Mouse (Mus musculus): ENCODE data around the gene Ace.

GRCm38 (mm10) chr11:105938771-105939170, 29.0 kb upstream of the Ace start:
- TF ChIP-seq GATA1 (IDR thresholded peaks at IDR 0.05; ENCODE audit: low read length) (no peak), TAL1 (IDR thresholded peaks at IDR 0.05; ENCODE audit: low read length) (no peak)
